Mouse (Mus musculus) mammary gland, adult 2 months (tissue): ENCODE data around the gene Ankrd13d. TPM values are rescaled to one million over a fixed set of nuclear protein-coding genes. Genes with fewer than 3 reads are reported as not detected.

ENCODE experiments used
- polyA plus RNA-seq: library from polyadenylated mRNA; depleted of rRNA; stranded (reverse); fragments of >200 nt; gene quantifications from 2 replicates; pipeline ENCODE4 v1.2.3, GENCODE M21; 2012; ENCODE audit warnings: low replicate concordance; rRNA removed

The Ankrd13d gene
- 12.7 and 17.2 TPM in 2 replicates for polyA plus RNA-seq

DNA sequence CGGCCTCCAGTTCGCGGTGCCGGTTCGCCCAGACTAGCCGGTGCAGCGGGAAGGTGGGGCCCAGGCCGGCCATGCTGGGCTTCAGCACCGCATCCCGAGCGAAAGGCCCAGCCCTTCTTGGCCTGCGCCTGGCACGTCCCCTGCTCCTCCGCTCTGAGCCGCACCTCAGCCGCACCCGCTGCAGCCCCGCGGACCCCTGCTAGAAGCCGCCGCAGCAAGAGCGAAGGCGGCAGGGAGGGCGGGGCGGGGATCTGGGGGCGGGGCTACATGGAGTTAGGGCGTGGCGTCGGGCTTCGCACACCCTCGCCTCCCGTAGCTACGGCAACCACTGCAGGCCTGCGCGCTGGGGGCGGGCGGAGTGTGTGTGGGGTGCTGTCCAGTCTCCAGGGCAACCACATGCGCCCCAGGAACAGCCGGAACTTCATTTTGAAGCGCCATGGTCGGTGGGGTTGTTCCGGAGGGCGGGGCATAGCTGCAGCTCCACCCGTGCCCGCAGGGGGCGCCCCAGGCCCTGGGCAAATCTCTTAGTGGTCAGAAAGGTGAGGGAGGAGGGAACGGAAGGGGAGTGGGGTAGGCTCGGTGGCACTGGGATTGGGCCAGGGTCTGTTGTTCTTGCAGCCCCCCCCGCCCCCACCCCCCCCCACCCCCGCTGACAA is at the start of gene Ankrd13d:
Ankrd13d (minus strand) TSS at position 240 of the 656 bp plus-strand sequence.

DNA sequence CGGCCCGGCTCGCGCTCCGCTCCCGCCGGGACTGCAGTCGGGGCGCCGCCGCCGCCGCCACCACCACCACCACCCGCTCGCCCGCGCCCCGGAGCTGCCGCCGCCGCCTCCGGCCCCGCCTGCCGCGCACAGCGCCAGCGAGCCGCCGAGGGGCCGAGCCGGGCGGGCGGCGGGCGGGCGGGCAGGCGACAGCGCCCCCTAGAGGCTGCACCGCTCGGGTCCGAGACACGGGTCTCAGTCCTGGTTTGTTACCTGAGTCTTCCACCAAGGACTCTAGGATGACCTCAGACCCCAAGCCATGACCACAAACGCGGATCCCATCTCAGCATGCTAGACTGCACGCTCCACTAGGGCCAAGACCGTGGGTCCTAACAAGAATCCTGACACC is 23.2 kb upstream of the Ankrd13d start, which contains the start of gene Grk2:
Grk2 (minus strand) TSS at position 33 of the 388 bp plus-strand sequence.

DNA sequence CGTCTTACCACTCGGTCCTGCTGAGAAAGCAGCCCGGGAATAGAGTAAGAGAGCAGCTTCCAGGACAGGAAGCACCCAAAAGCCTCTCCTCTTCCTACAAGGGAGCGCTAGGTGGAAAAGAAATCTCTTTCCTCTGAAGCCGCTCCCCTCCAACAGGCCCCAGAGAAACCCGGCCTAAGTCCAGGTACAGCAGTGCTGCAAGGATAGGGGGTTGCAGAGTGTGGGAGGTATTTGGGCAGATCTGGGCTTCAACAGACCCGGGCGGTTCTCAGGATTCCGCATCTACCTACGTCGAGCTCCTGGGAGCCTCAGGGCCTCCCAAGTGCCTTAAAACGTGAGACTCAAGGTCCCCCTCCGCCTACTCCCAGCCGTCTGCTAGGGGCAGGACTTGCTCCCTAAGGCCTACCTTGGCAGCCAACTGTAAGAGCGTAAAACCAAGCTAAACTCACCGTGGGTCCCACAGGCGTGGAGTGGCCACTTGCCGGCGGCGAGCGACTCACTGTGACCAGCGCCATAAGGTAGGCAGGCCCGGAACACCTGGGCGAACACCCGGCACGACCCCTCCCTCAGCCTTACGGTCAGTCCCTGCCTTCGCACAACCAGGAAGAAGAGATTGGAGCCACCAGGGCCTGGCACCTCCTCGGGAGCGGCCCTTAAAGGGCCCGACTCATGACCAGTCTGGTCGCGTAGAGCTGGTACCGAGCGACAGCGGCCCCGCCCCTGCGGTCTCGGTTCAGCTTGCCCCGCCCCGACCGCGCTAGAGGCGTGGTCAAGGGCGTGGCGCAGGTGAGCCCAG is 14.2 kb downstream of the Ankrd13d start, which contains the start of gene Ssh3:
Ssh3 (minus strand) TSS at position 615 of the 796 bp plus-strand sequence.

DNA sequence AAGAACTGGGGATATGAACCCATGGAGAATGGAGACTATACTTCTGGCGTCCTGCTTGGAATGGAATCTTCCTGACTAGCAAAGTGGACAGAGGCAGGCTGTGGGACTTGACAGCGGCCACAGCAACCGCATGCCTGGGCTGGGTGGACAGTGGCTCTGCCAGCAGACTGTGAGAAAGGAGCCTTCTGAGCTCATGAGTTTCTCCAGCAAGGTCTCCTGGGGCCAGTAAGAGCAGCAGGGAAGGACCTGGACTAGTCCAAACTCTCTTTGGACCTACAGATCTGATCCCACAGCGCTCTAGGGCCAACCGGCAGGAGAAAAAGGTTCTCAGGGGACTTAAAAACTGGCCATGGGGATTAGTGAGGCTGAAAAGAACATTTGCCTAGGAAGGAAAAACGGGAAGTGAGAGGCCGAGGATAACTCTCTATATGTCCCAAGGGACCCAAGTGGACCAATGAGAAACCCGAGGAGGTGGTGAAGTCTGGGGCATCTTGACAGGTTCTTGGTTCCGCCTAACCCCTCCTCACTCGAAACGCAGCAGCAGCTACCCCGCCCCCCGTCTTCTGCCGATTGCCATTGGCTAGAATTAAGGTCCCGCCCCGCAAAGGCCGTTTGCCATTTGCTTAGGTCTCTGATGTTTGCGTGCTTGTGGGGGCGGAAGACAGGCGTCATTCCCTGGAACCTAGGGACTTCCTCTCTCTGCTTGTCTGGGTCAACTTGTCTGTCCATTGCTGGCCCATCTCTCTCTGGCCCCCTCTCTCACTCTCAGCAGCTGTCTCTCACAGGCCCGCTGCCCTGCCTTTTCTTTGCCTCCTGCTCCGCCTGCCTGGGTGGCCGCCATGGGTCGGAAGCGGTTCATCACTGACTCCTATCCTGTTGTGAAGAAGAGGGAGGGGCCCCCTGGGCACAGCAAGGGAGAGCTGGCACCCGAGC is 51.4 kb downstream of the Ankrd13d start, which contains the start of gene Pold4:
Pold4 (plus strand) TSS at position 647 of the 933 bp plus-strand sequence.

Other genes with a start within 250 kb of the Ankrd13d start
- 508 and 632 TPM in 2 replicates for gene Gstp1, start 245.2 kb downstream of the Ankrd13d start, polyA plus RNA-seq
- gene Gstp2, start 237.1 kb downstream of the Ankrd13d start, polyA plus RNA-seq: 24.3 and 163 TPM in 2 replicates
- 14.6 and 23.5 TPM in 2 replicates for gene Gstp3, start 223.6 kb downstream of the Ankrd13d start, polyA plus RNA-seq
- 0.61 TPM in 1 of 2 replicates, not detected in the other for gene Cabp2, start 201.6 kb downstream of the Ankrd13d start, polyA plus RNA-seq
- gene Cdk2ap2, start 186.0 kb downstream of the Ankrd13d start, polyA plus RNA-seq: 257 and 348 TPM in 2 replicates
- gene Pitpnm1, start 183.1 kb downstream of the Ankrd13d start, polyA plus RNA-seq: 157 and 297 TPM in 2 replicates
- 113 and 122 TPM in 2 replicates for gene Aip, start 157.3 kb downstream of the Ankrd13d start, polyA plus RNA-seq
- gene Gpr152, start 143.3 kb downstream of the Ankrd13d start, polyA plus RNA-seq: 0.69 and 0.80 TPM in 2 replicates
- gene Cabp4, start 139.1 kb downstream of the Ankrd13d start, polyA plus RNA-seq: 1.2 TPM in 2 replicates
- gene Coro1b, start 134.5 kb downstream of the Ankrd13d start, polyA plus RNA-seq: 266 and 387 TPM in 2 replicates
- 183 and 672 TPM in 2 replicates for gene Ptprcap, start 129.5 kb downstream of the Ankrd13d start, polyA plus RNA-seq
- 46.6 and 54.5 TPM in 2 replicates for gene Rps6kb2, start 119.8 kb downstream of the Ankrd13d start, polyA plus RNA-seq
- gene Carns1, start 107.7 kb downstream of the Ankrd13d start, polyA plus RNA-seq: 32.3 and 39.2 TPM in 2 replicates
- 91.7 and 196 TPM in 2 replicates for gene Tbc1d10c, start 91.9 kb downstream of the Ankrd13d start, polyA plus RNA-seq
- gene Ppp1ca, start 91.1 kb downstream of the Ankrd13d start, polyA plus RNA-seq: 586 and 618 TPM in 2 replicates
- gene Rad9a, start 81.5 kb downstream of the Ankrd13d start, polyA plus RNA-seq: 49.2 and 51.9 TPM in 2 replicates
- gene Clcf1, start 68.9 kb downstream of the Ankrd13d start, polyA plus RNA-seq: 54.9 and 127 TPM in 2 replicates
- not detected in 2 replicates for gene AC109138.7, start 68.8 kb downstream of the Ankrd13d start, polyA plus RNA-seq
- gene Pold4, start 51.2 kb downstream of the Ankrd13d start, polyA plus RNA-seq: 207 and 218 TPM in 2 replicates
- 116 and 124 TPM in 2 replicates for gene Ssh3, start 14.0 kb downstream of the Ankrd13d start, polyA plus RNA-seq
- 156 and 263 TPM in 2 replicates for gene Grk2, start 23.1 kb upstream of the Ankrd13d start, polyA plus RNA-seq
- 125 and 186 TPM in 2 replicates for gene Kdm2a, start 115.1 kb upstream of the Ankrd13d start, polyA plus RNA-seq
- gene Rhod, start 156.3 kb upstream of the Ankrd13d start, polyA plus RNA-seq: 14.2 and 15.8 TPM in 2 replicates
- gene Syt12, start 194.3 kb upstream of the Ankrd13d start, polyA plus RNA-seq: 14.4 and 29.0 TPM in 2 replicates
- 11.6 and 14.4 TPM in 2 replicates for gene 2010003K11Rik, start 215.4 kb upstream of the Ankrd13d start, polyA plus RNA-seq
- 548 and 804 TPM in 2 replicates for gene Pcx, start 227.3 kb upstream of the Ankrd13d start, polyA plus RNA-seq